Mouse (Mus musculus) kidney, embryonic 16.5 days (tissue): ENCODE results near the gene Rtn4rl1. TPM values are rescaled to one million over a fixed set of nuclear protein-coding genes. Genes with fewer than 3 reads are reported as not detected.
"Not testable (repeated sequence)": the region's sequence is repeated elsewhere in the genome, so short reads cannot be mapped to it uniquely, and the experiment has no call there.

ENCODE experiments used
- ATAC-seq: fragments of 200-750 bp; cut with Nextera tagmentation; 2 replicates; pipeline ENCODE4 v1.8.0; 2017; ENCODE audit warnings: moderate TSS enrichment; ENCODE audit not compliant: low FRiP score, low TSS enrichment
- H3K27ac ChIP-seq: fragments of 300-500 bp; sonication (generic); 2 replicates; pipeline ENCODE4 v1.5.1; 2014; ENCODE audit warnings: low read length
- H3K27me3 ChIP-seq: fragments of 300-500 bp; sonication (generic); 2 replicates; pipeline ENCODE4 v1.6.1; 2014; ENCODE audit warnings: low read length, control low read depth, mixed read lengths; ENCODE audit not compliant: insufficient read depth
- H3K36me3 ChIP-seq: fragments of 300-500 bp; sonication (generic); 2 replicates; pipeline ENCODE4 v1.6.1; 2014; ENCODE audit warnings: low read length, control low read depth, mixed read lengths; ENCODE audit not compliant: insufficient read depth
- H3K4me1 ChIP-seq: fragments of 300-500 bp; sonication (generic); 2 replicates; pipeline ENCODE4 v1.6.1; 2014; ENCODE audit warnings: low read length, control low read depth, mixed read lengths; ENCODE audit not compliant: insufficient read depth
- H3K4me2 ChIP-seq: fragments of 300-500 bp; sonication (generic); replicated peaks from 2 replicates; pipeline ENCODE4 v1.6.1; 2014; ENCODE audit warnings: low read depth, low read length
- H3K4me3 ChIP-seq: fragments of 300-500 bp; sonication (generic); 2 replicates; pipeline ENCODE4 v1.5.1; 2014; ENCODE audit warnings: mild to moderate bottlenecking, low read length
- H3K9ac ChIP-seq: fragments of 300-500 bp; sonication (generic); replicated peaks from 2 replicates; pipeline ENCODE4 v1.6.1; 2014; ENCODE audit warnings: low read length
- H3K9me3 ChIP-seq: fragments of 300-500 bp; sonication (generic); 2 replicates; pipeline ENCODE4 v1.6.1; 2016; ENCODE audit warnings: low read length, control low read depth
- WGBS: fragments of 180-500 bp; shearing (Covaris S2); extraction: QIAGEN DNeasy Blood & Tissue Kit; methylation state at CpG from one replicate; pipeline ENCODE4 v1.1.7; 2014; 5-methylcytosine and 5-hydroxymethylcytosine counted together
- polyA plus RNA-seq: library from polyadenylated mRNA; unstranded; fragments of >200 nt; fragmentation: Nextera tagmentation; extraction: Ambion mirVana; gene quantifications from 2 replicates; pipeline ENCODE4 v1.2.1, GENCODE M21; 2015

Gene Rtn4rl1
- polyA plus RNA-seq, 1 experiment from 2014 or later = 5.0 TPM

GRCm38 (mm10) chr11:75279342-75280065 lies 85.9 kb downstream of the Rtn4rl1 start:
- WGBS = 13% methylated on average over 16 of the region's 16 CpGs
- Histone ChIP-seq H3K9me3 (no peaks in the 10 kb centered on the region), H3K27ac (no peak overlapping the region), H3K4me3 (peak overlapping the region; percentile 29), H3K9ac (peak overlapping the region; percentile 22), H3K27me3 (peaks cover 37% of the 10 kb centered on the region), H3K4me2 (peak overlapping the region; percentile 53), H3K36me3 (no peaks in the 10 kb centered on the region), H3K4me1 (peaks cover 22% of the 10 kb centered on the region)
- no peak for ATAC-seq

- Histone ChIP-seq H3K27ac (no peak overlapping the region), H3K4me3 (no peak overlapping the region), H3K9ac (no peak overlapping the region), H3K9me3 (no peaks in the 10 kb centered on the region), H3K27me3 (peaks cover 37% of the 10 kb centered on the region), H3K4me1 (peaks cover 22% of the 10 kb centered on the region), H3K36me3 (no peaks in the 10 kb centered on the region), H3K4me2 (no peak overlapping the region)
- ATAC-seq = no peak
- 54% methylated on average over 5 of the region's 5 CpGs for WGBS
Measured at GRCm38 (mm10) chr11:75280066-75280410, 86.5 kb downstream of the Rtn4rl1 start.

- WGBS = 59% methylated on average over 5 of the region's 5 CpGs
- H3K27ac ChIP-seq = no peak overlapping the region
- ATAC-seq = no peak
Measured at GRCm38 (mm10) chr11:75280435-75281001, 86.9 kb downstream of the Rtn4rl1 start.

GRCm38 (mm10) chr11:75281380-75282256 lies 88.0 kb downstream of the Rtn4rl1 start:
- Histone ChIP-seq H3K4me2 (peak overlapping the region; percentile 33), H3K9me3 (no peaks in the 10 kb centered on the region), H3K27ac (no peak overlapping the region), H3K9ac (no peak overlapping the region; the same call in 1 of the 2 replicates), H3K4me3 (peak overlapping the region; percentile 19), H3K36me3 (no peaks in the 10 kb centered on the region), H3K27me3 (peaks cover 37% of the 10 kb centered on the region), H3K4me1 (peaks cover 22% of the 10 kb centered on the region)
- ATAC-seq = 0 out of 2 replicates have a peak, but pooled peaks have one; percentile 42
- 9% methylated on average over 29 of the region's 29 CpGs for WGBS

More at GRCm38 (mm10) chr11:75280435-75281001, 86.9 kb downstream of the Rtn4rl1 start:
- no peaks in the 10 kb centered on the region for H3K9me3 ChIP-seq
- H3K4me1 ChIP-seq = peaks cover 22% of the 10 kb centered on the region
- no peaks in the 10 kb centered on the region for H3K36me3 ChIP-seq
- H3K9ac ChIP-seq = no peak overlapping the region
- no peak overlapping the region for H3K4me2 ChIP-seq
- H3K27me3 ChIP-seq = peaks cover 37% of the 10 kb centered on the region
- H3K4me3 ChIP-seq = no peak overlapping the region

GRCm38 (mm10) chr11:75282496-75283120 lies 89.0 kb downstream of the Rtn4rl1 start:
- Histone ChIP-seq H3K9ac (no peak overlapping the region), H3K4me2 (peak overlapping the region; percentile 33), H3K27me3 (peaks cover 37% of the 10 kb centered on the region), H3K4me1 (peaks cover 22% of the 10 kb centered on the region), H3K27ac (no peak overlapping the region), H3K36me3 (no peaks in the 10 kb centered on the region), H3K9me3 (no peaks in the 10 kb centered on the region), H3K4me3 (peak overlapping the region; percentile 19; the same call in 1 of the 2 replicates)
- 0 out of 2 replicates have a peak, but pooled peaks have one; percentile 49 for ATAC-seq
- 14% methylated on average over 13 of the region's 13 CpGs for WGBS

- H3K9me3 ChIP-seq, H3K4me2 ChIP-seq, ATAC-seq, H3K9ac ChIP-seq, H3K27ac ChIP-seq, H3K36me3 ChIP-seq, H3K4me3 ChIP-seq: not testable (repeated sequence)
- peaks cover 37% of the 10 kb centered on the region for H3K27me3 ChIP-seq
- 61% methylated on average over 3 of the region's 3 CpGs for WGBS
- peaks cover 22% of the 10 kb centered on the region for H3K4me1 ChIP-seq
Measured at GRCm38 (mm10) chr11:75283784-75284183, 90.2 kb downstream of the Rtn4rl1 start.

- Histone ChIP-seq H3K4me3 (no peak overlapping the region), H3K9ac (no peak overlapping the region), H3K4me1 (peaks cover 14% of the 10 kb centered on the region), H3K27me3 (peaks cover 28% of the 10 kb centered on the region), H3K27ac (no peak overlapping the region), H3K4me2 (no peak overlapping the region), H3K9me3 (no peaks in the 10 kb centered on the region), H3K36me3 (no peaks in the 10 kb centered on the region)
- ATAC-seq = no peak
- WGBS = 56% methylated on average over 4 of the region's 4 CpGs
Measured at GRCm38 (mm10) chr11:75285893-75286467, 92.4 kb downstream of the Rtn4rl1 start.

- ATAC-seq = no peak
- no peak overlapping the region for H3K4me3 ChIP-seq
- WGBS = 87% methylated on average over 4 of the region's 4 CpGs
- H3K27me3 ChIP-seq = peaks cover 22% of the 10 kb centered on the region
- no peak overlapping the region for H3K9ac ChIP-seq
- no peak overlapping the region for H3K4me2 ChIP-seq
- H3K9me3 ChIP-seq = no peaks in the 10 kb centered on the region
- H3K4me1 ChIP-seq = peaks cover 14% of the 10 kb centered on the region
- no peaks in the 10 kb centered on the region for H3K36me3 ChIP-seq
- no peak overlapping the region for H3K27ac ChIP-seq
Measured at GRCm38 (mm10) chr11:75286868-75287267, 93.3 kb downstream of the Rtn4rl1 start.

- no peaks in the 10 kb centered on the region for H3K9me3 ChIP-seq
- no peak overlapping the region for H3K4me3 ChIP-seq
- 70% methylated on average over 10 of the region's 10 CpGs for whole genome bisulfite sequencing
- H3K27me3 ChIP-seq = peaks cover 22% of the 10 kb centered on the region
- no peak overlapping the region for H3K4me2 ChIP-seq
- no peak overlapping the region for H3K27ac ChIP-seq
- H3K36me3 ChIP-seq = no peaks in the 10 kb centered on the region
- H3K9ac ChIP-seq = no peak overlapping the region
- ATAC-seq = no peak
- H3K4me1 ChIP-seq = peaks cover 7% of the 10 kb centered on the region
Measured at GRCm38 (mm10) chr11:75287940-75288339, 94.4 kb downstream of the Rtn4rl1 start.
